Mouse (Mus musculus) left cerebral cortex, postnatal 14 days (tissue): ENCODE data around the gene Tnni2. TPM values are rescaled to one million over a fixed set of nuclear protein-coding genes. Genes with fewer than 3 reads are reported as not detected.
"Not testable (repeated sequence)": the region's sequence is repeated elsewhere in the genome, so short reads cannot be mapped to it uniquely, and the experiment has no call there.

Experiments
- DNase-seq, 2 experiments: peaks; one replicate each; pipeline ENCODE4 v3.0.0; 2021 to 2022; ENCODE audit warnings: low spot score in 2 of 2, mixed read lengths in 1 of 2
- intact Hi-C: fragments of 180-260 bp; cut with DNase I; formaldehyde crosslinking; loops from one replicate; pipeline ENCODE4 v1.15.1; 2025
- long read RNA-seq, 2 experiments: library from polyadenylated mRNA; stranded (forward); transcript quantifications; one replicate each; pipeline ENCODE4 v2.0.0; 2021
- total RNA-seq, 2 experiments: library from RNA; stranded (reverse); gene quantifications; 2 replicates each; pipeline ENCODE4 v1.2.3; 2021

Tnni2 gene
- under 1 TPM in 1 of 2 experiments, not detected in 1; 0.74 TPM for total RNA-seq
- long read RNA-seq, experiment 1: 0 reads
- long read RNA-seq, experiment 2: 0 reads

DNA sequence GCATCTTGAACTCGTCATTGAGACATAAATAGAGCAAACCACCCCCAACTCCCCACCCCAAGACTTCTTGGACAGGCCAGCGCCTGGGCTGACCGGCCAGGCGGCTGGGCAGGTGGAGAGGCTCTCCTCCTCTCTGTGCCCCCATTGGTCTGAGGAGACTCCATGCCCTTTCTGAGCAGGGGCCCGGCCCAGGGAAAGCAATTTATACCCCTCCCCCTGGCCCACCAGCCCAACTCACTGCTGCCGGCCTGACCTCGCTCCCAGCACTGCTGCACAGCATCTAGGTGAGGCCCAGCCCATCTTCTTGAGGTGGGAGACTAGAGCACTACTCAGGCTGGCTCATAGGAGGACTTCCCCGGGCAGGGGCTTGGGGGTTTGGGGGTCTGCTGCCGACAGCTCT, at the start of gene Tnni2:
TSS of gene Tnni2 (plus strand) at position 224 of the 400 bp plus-strand sequence.
- no peak for DNase-seq
- intact Hi-C loops: loop anchor here (2.0 to 5.0 kb wide), 2 partner anchors 55 to 231 kb away; no protein-coding TSS in a partner anchor

DNA sequence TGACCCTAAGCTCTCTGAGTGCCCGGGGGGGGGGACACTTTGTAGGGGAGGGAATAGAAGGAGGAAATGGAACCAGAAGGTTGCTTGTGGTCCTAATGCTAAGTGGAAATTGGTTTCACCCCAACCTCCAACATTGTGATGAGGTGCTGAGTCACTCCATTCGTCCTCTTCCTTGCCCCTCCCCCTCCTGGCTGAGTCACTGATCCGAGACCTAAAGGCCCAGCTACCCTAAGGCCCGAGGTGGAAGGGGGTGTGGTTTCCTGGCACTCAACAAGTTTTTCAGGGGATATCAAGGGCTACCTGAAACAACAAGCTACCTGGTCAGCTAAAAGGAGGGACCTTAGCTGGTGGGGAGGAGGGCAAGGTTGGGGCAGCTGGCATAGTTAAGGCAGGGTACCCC, 48.4 kb upstream of the Tnni2 start:
- intact Hi-C loops: no loop called here
- no peak for DNase-seq

DNA sequence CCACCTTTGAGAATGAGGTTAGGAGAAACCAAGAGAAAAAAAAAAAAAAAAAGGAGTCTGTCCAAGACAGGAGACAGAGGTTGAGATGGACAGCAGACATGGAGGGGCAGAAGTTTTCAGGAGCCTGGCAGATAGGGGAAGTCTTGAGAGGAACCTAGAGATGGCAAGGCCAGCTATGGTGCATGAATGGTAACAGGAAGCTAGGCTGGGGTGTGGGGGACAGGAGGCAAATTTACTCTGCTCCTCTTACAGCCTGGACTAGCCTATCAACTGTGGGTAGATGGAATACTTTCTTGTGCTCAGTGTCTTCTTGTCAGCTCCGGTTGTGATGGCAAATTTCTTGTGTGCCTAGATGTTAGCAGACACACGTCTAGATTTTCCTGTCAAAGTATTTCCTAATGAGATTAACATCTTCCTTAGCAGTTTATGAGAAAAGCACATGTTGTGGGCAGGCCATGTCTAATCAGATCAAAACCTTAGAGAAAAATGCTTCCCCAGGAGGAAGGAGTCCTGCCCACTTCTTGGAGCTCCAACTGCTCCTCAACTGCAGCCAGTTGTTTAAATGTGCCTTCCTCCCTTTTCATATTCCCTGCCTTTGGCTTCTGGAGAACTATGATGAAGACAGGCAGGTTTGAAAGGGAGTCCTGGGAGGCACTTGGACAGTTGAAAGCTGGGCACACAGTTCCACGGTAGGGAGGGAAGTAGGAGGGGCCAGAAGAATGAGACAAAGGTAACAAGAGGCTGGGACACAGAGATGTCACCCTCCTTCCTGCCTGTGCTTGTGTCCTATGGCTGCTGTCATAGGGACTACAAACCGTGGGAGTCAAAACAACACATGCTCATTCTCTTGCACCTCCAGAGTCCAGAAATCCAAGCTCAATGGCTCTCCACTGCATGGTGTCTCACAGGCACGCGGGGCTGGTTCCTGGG, 47.1 kb upstream of the Tnni2 start:
- no peak for DNase-seq
- intact Hi-C loops: no loop called here

DNA sequence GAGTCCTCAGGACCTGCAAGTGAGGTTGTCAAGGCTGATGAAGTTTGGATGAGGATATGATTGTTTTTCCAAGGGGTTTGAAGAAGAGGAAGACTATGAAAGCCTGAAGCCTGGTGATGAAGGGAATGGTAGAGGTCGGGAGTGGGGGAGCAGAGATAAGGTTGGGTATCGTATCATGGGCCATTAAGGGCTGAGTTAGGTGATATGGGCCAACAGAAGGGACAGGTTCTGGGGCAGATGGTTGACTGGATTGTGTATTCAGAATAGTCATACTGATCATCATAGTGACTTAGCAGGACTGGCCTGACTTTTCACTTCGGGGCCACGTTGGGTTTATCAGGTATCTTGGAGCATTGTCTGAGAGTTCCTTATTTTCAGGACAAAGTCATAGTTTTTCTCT, 46.1 kb upstream of the Tnni2 start:
- DNase-seq: no peak
- intact Hi-C loops: no loop called here

DNA sequence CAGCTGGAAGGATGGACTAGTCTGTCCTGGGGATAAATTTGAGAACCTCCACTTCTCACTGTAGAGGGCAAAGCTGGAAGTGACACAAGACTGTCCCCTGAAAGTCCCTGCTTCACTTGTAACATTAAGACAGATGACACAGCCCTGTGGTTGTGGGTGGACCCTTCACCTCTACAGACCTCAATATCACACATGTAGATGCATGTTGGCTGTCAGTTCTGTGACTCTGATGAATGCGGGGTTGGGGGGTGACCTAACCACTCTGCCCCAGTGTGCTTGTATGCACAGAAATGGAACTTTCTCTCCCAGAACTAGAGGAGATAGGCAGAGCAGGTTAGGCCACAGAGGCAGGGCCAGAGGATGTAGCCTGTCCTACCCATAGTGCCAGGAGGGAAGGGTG, 45.0 kb upstream of the Tnni2 start:
- intact Hi-C loops: no loop called here
- DNase-seq: no peak

DNA sequence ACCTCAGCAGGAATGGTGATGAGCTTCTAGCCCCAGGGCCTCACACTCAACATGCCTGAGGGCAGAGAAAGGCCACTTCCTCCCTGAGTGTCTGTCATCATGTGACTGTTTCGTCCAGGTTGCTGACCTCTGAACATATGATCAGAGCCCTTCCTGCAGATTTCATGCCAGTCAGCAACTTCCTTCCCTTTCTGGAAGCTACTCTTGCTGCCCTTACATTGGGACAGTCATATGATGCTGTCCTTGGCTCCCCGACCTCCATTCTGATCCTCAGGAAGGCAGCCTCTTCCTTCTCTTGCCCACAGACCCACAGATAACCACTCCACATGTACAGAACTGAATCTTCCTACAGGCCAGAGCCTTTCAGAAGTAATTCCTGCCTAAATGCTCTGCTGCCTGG, 43.6 kb upstream of the Tnni2 start:
- no peak for DNase-seq
- intact Hi-C loops: no loop called here

DNA sequence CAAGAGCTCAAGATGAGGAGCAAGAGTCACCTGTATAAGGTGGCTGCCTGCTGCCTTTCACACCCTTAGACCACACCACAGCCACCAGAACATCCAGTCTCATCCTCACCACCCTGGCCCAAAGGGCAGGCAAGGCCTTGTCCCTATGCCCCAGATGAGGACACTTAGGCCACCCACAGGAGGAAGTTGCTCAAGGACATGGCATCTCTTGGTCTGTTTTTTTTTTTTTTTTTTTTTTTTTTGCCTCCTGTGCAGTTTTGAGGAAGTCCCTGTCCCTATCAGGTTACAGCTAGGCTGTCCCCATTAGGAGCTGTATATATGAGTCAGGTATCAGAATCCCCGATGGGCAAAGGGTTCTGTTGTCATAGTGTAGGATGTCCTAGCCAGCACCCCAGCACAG, 42.4 kb upstream of the Tnni2 start:
- DNase-seq: no peak
- intact Hi-C loops: no loop called here

DNA sequence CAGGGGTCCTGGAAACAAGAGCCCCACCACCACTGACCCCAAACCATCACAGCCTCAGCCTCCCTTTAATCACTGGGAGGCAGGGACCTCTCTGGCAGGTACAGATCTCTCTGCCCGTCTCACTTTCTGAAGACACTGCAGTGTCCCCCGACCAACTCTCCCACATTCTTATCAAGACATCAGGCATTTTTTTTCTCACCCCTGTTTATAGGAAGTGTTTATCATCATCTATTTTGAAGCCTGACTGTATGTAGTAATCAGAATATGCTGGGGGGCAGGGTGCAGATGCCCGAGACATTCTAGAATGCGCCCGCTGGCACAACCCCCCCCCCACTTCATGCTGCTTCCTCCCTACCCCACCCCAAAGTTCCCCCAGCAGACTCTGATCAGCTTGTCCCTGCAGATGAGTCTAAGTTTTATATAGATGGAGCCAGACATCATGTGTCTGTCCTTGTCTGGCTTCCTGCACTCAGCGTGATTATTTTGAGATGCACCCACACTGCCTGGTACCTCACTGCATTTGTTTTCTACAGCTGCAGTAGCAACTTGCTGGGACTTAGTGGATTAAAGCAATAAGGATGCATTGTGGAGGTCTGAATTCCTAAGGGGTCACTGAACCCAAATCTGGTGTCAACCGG, 41.4 kb upstream of the Tnni2 start:
- peak; percentile 56 to 74 for DNase-seq
- intact Hi-C loops: no loop called here

DNA sequence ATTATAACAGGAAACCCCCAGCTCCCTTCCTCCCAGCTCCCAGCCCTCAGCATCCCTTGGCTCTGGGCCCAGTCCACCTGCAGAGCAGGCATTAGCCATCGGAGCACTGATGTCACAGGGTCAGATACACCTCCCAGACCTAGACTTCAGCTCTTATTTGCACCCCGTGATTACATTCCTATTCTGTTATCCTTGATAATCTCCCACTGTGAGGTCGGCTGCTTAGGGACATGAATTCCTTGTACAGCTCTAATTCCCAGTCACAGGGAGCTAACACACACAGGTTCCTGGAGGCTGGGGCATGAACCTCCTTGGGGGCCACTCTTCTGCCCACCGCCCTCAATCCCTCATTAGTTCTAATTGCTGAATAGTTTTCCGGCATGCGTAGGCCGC, 40.9 kb upstream of the Tnni2 start:
- no peak for DNase-seq
- intact Hi-C loops: no loop called here

DNA sequence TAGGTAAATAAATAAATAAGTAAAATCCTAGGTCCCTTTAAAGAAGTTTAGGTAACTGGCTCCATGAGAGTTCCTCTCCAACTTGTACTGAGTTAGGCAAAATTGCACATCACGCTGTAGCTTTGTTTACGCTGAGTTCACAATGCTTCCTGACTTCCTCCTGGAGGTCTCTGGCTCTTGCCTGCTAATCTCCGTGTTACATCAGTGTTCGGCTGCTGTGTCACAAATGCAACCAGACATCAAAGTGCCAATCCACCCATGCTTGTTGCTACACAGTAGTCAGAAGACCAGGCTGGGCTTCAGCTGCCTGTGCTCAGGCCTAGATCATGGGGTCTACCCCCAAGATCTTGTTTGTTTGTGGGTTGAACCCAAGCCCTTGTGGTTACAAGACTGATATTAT, 38.0 kb upstream of the Tnni2 start:
- DNase-seq: peak in 1 of 2 experiments; percentile 55
- intact Hi-C loops: no loop called here

DNA sequence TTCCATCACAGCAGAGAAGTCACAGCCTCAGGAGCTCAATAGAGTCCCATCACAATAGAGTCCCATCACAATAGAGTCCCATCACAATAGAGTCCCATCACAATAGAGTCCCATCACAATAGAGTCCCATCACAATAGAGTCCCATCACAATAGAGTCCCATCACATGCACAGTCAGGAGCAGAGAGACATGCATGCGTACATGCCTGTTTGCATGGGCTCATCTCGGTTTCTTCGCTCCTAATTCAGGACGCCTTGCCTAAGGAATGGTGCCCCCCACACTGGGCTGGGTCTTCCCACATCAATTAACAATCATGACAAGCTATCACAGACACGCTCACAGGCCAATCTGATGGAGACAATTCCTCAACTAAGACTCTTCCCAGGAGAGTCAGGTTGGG, 36.5 kb upstream of the Tnni2 start:
- DNase-seq, intact Hi-C loops: not testable (repeated sequence)

DNA sequence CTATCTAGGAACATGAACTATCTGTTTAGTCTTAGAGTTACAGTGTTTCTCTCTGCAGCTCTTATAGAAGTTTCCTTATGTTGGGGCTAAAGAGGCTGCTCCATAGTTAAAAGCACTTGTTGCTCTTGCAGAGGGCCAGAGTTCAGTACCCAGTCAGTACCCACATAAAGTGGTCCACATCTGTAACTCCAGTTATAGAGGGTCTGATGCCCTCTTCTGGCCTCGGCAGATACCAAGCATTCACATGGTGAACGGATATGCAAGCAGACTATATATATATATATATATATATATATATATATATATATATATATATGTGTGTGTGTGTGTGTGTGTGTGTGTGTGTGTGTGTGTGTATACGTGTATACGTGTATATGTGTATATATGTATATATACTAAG, 33.7 kb upstream of the Tnni2 start:
- intact Hi-C loops: no loop called here
- no peak for DNase-seq

DNA sequence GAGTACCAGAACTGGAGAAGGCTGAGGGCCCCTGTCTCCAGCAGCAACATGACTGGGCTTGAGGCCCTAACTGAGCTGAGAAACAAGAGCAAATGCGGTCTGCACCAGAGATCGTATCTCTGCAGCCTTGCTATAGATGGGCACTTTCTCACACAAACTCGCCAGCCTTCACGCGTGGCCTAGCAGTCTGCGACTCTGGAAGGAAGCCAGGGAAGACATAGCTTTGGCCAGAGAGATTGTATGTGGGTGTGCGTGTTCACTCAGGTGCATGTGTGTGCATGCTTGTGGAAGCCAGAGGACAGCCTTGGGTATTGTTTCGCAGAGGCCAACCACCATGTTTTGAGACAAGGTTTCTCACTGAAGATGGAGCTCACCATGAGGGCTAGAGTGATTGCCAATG, 32.9 kb upstream of the Tnni2 start:
- intact Hi-C loops: no loop called here
- no peak for DNase-seq

DNA sequence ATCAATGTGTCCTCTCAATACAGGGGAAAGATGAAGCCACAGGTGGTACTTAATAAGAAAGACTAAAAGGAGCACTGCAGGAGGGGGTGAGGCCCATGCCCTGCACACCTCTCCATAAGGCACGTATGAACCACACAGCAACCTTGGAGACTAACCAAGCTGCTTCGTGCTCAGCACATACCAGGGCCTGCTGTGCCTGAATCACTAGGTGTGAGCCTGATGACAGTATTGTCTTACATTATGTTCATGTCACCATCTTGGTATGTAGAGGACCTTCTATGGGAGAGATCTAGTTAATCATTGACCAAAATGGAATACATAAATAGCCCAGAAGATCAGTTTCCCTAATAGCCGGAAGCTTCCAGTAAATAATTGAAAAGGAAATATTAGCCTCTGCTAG, 32.0 kb upstream of the Tnni2 start:
- no peak for DNase-seq
- intact Hi-C loops: no loop called here

DNA sequence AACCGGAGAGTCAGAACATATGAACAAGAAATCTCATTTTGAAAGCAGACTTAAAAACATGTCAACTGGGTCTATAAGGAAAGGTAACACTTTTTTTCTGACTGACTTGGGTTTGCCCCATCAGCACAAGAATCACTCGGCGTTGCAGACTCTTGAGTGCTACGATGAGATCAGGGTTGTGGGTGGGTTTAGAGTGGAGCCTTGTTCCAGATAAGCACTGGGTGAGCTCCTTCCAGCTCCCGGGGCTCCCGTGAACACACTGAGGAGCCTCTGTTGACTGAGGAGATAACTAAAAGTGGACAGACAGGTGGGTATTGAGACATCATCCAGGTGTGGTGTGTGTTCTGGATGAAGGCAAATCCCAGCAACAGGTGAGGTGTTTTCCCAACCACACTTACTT, 28.3 kb upstream of the Tnni2 start:
- intact Hi-C loops: no loop called here
- no peak for DNase-seq

DNA sequence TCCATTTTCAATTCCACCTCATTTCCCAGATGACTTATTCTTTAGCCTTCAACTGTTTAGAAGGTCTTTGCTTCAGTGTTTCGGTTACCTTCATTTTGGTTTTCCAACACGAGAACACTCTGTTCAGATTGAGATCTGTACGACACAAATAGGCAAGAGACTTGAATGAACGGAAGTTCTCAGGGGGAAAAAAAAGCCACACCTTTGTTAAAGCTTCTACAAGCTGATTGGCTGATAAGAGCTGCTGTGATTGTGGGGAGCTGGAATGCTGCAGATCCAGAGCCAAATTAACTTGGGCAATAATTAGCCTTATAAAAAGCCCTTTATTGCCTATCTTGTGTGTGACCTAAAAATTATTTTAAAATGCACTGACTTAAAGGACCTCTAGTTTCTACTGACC, 26.3 kb upstream of the Tnni2 start:
- no peak for DNase-seq
- intact Hi-C loops: no loop called here

DNA sequence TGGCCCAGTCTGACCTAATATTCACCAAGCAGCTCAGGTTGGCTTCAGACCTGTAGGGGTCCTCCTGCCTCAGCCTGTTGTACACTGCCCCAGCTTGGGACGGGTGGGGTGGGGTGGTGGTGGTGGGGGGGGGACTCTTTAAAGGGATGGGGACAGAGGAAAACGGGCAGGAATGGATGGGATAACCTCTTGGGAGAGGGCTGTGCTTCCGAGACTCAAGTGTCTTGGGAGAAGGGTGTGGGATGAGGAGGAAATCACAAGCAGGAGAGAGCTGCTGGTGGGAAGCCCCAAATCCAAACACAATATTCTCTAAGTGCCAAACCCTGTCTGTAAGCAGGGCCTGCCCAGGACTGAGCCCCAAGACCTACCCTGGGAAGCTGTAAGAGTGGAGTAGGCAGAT, 25.4 kb upstream of the Tnni2 start:
- no peak for DNase-seq
- intact Hi-C loops: no loop called here

DNA sequence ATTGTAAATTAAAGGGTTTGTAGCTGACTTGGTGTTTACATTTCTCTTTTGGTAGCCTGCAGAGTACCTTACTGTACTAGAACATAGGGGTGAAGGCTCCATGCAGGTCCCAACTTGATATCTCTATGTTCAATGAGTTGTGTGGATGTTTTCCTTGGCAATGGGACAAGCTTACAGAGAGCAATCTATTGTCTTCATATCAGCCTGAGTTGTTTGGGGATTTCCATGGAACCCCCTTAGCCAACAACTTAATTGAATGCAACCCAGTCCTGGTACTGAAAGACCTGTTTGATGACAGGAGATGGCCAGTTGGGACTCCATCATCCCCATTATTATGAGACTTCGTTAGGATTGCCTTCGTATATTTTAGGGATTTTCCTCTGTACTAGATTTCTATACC, 23.6 kb upstream of the Tnni2 start:
- intact Hi-C loops: no loop called here
- DNase-seq: no peak

DNA sequence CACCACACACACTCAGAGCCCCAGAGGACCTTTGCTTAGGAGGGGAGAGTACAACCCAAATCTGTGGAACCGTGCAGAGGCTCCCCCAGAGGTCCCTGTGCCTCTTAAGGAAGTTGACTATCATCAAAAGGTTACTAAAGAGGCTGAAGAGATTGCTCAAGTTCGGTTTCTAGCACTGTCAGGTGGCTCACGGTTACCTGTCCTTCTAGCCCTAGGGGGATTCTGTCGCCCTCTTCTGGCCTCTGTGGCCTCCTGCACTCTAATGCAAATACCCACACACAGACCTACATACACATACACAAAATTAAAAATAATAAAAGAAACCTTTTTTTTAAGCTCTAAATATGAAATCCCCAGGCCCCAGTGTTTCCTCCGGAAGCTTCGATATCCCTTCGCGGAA, 22.9 kb upstream of the Tnni2 start:
- DNase-seq: no peak
- intact Hi-C loops: no loop called here

DNA sequence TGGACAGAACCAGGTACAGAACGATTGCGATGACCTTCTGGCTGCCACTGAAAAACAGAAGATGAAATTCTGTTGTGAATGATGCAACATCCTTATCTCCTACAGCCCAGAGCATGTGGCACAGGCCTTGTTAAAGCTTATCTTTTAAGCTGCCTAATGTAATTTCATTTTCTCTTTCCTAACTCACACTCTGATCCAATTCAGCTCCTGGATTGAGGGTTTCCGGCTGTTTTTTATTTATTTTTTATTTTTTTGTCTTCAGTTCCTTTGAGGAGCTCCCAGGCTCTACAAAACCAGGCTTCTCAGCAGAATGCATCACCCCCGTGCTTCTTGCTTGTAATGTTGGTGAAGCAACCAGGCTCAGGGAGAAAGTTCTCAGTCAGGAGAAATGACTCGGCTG, 21.7 kb upstream of the Tnni2 start:
- DNase-seq: no peak
- intact Hi-C loops: no loop called here

DNA sequence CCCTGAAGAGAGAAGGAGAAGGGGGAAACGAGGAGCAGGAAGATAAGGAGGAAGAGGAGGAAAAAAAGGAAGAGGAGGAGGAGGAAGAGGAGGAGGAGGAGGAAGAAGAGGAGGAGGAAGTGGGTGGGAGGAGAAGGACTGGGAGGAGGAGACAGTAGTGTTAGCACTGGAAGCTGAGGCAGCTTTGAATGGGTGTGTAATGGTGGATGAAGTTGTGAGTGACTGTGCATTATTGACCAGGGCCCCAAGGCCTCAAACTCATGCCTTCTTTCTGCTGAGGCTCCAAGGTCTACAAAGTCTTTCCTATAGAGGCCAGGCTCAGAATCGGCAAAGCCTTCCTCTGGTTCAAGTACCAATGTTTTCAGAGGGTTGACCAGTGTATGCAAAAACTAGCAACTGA, 19.8 kb upstream of the Tnni2 start:
- intact Hi-C loops: no loop called here
- no peak for DNase-seq
